Mouse (Mus musculus) adrenal gland, postnatal 10 days (tissue): ENCODE measurements around the gene Phlda1. TPM values are rescaled to one million over a fixed set of nuclear protein-coding genes. Genes with fewer than 3 reads are reported as not detected.
A peak's percentile ranks its signal among the peaks of the same experiment; 100 is the strongest.
"Not testable (repeated sequence)": the region's sequence is repeated elsewhere in the genome, so short reads cannot be mapped to it uniquely, and the experiment has no call there.

Experiments used
- DNase-seq: peaks from one replicate; pipeline ENCODE4 v3.0.0; 2021; ENCODE audit warnings: mixed read lengths
- long read RNA-seq, 2 experiments: library from polyadenylated mRNA; stranded (forward); transcript quantifications; one replicate each; pipeline ENCODE4 v2.0.0; 2021
- total RNA-seq, 2 experiments: library from RNA; stranded (reverse); gene quantifications; 2 replicates each; pipeline ENCODE4 v1.2.3; 2021

Phlda1 gene
- total RNA-seq = 10 to 100 TPM; 36.3 to 40.2 TPM
- long read RNA-seq, experiment 1, transcript Phlda1-201 (2 exons, 1,949 nt) = major isoform, 61 of 75 reads
- long read RNA-seq, experiment 1, partial matches to known transcripts = 0 of 75 reads
- long read RNA-seq, experiment 1, other reads (novel, unspliced or antisense) = 14 of 75 reads
- long read RNA-seq, experiment 2, transcript Phlda1-201 (2 exons, 1,949 nt) = major isoform, 58 of 65 reads
- long read RNA-seq, experiment 2, partial matches to known transcripts = 0 of 65 reads
- long read RNA-seq, experiment 2, other reads (novel, unspliced or antisense) = 7 of 65 reads

DNA sequence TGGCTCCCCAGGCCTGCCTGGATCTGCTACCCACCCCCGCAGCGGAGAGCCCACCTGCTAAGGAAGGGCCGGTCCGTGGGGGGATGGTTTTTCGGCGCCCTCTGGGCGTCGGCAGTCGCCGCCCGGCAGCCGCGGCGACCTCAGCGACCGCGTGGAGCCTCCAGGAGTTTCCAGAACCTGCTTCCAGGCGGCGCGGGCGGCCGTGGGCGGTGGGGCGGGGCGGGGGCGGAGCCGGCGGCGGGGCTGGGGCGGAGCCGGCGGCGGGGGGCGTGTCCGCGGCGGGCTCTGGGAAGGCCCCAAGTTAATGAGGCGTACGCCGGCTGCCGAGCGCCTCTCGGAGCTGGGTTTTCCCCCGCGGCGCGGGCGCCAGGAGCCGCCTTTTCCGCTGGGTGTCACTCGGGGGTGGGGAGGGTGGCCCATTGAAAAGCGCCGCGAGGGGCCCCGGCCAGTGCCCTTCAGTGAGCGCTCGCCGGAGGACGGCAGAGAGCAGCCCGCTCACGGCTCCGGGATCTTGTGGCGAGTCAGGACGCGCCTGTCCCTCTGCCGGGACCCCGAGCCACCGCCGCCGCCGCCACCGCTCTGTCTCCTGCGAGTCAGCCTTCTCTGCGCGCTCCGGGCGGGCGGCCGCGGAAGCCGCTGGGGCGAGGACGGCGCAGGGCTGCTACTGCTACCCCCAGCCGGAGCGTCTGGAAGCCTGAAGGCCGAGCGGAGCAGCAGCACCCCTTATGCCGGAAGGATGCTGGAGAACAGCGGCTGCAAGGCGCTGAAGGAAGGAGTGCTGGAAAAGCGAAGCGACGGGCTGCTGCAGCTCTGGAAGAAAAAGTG lies at the start of gene Phlda1:
Phlda1 (plus strand) TSS at position 186 of the 825 bp plus-strand sequence.
- DNase-seq = peak; percentile 98

DNA sequence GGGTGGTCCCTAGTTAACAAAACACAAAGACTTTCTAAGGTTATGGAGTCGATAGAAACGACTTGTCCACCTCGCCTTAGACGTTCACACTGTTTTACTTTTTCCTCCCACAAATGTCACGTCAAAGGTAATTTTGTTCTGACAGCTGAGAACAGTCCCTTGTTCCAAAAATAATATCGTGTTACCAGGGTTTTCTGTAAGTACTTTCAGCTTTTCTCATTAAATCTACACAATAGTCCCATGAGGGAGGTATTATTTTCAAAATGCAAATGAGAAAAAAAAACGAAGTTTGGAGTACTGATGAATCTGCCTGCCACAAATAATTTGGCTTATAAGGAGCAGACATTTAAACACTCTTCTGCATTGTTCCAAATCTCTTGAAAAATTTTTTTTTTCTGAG lies 48.0 kb upstream of the Phlda1 start:
- DNase-seq = no peak

DNA sequence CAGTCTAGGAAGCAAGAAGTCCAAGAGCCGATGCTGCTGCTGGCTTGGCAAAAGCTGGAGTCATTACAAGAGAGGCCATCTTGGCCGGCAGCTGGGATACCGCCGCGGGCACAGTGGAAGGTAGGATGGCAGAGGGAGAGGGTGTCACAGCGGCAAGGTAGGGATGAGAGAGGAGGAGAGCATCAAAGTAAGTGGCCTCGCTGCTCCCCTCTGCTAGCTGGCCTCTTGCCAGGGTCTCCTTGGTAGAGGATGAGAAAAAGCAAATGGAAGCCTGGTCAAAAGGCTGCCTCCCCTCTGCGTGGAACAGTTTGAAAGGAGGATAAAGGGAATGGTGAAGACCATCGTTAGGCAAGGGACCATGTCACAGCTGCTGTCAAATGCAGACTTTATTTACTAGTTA lies 47.0 kb upstream of the Phlda1 start:
- DNase-seq = no peak

DNA sequence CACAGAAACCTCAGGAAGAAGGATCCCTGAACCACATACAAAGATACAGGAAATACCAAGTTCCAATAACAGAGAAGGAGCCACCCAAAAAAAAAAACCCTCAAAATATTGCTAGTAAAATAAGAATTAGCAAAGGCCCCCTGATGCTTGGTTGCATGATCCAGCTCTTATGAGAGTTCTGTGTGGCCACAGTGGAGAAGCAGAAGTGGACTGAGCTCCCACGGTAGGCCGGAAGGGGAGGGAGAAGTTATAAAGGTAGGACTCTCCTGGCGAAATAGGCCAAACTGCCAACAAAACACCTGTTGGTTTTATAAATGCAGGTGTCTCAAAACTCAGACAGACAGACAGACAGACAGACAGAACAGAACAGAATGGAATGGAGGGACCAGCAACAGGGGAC lies 46.2 kb upstream of the Phlda1 start:
- DNase-seq = no peak

DNA sequence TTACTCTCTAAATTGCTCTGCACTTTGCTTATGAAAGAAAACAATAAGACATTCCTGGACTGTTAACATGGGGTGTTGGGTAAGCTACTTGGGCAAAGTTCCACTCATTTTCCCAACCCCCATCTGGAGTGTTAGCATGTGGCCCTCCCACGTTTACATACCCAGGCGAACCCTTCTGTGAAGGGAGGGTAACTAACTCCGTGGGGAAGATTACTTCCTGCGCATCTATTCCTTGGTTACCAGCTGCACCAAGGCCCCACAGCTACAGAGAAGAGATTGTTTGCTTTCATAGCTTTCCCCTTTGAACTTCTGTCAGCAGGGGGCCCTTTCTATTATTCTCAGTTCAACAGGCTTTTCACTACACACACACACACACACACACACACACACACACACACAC lies 45.7 kb upstream of the Phlda1 start:
- DNase-seq = no peak

DNA sequence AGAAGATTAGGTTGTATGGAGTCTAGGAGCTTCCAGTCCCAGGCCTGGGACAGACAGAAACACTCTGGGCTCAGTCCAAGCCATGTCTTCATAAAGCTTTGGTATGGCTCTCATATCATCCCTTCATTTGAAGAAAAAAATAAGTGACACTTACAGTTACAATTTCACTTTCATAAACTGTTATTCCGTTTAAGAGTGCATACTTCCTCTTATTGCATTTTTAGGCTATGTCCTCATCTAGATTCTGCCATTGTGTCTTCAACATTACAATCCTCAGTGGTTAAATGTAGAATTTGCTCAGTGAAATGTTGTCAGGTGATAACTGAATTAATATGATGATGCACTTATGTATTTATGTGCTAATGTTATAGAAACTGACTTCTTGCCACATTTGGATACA lies 41.3 kb upstream of the Phlda1 start:
- no peak for DNase-seq

DNA sequence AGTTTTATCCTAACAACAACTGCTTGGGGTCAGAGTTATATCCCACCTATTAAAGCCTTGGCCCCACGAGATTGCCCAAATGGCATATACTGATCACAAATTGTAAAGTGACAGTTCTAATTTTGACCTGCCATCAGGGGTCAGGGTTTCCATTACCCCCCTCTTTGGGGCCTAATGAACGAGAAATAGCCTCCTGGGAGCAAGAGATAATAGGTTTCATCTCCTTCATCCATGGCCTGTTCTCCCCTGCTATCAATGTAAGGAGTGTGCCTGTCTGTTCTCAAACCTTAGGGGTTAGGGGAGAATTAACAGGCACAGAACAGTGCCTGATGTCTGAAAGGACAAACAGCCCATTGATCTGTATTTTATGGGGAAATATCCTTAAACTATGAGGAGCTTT lies 40.7 kb upstream of the Phlda1 start:
- DNase-seq = no peak

DNA sequence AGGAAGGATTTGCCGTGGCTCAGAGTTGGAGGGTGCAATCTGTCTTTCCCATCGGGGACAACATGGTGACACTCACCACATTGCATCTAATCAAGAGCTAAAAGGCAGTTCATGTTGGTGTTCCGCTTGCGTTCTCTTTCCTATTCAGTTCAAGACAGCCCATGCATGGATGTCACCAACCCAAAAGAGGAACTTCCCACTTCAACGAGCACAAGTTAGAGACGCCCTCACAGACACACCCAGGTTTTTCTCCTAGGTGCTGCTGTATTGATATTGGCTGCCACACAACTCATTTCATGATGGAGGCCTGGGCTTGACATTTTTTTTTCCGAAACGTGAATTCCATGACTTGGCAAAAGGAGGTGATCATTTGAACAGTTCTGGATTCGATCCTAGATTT lies 34.9 kb upstream of the Phlda1 start:
- no peak for DNase-seq

DNA sequence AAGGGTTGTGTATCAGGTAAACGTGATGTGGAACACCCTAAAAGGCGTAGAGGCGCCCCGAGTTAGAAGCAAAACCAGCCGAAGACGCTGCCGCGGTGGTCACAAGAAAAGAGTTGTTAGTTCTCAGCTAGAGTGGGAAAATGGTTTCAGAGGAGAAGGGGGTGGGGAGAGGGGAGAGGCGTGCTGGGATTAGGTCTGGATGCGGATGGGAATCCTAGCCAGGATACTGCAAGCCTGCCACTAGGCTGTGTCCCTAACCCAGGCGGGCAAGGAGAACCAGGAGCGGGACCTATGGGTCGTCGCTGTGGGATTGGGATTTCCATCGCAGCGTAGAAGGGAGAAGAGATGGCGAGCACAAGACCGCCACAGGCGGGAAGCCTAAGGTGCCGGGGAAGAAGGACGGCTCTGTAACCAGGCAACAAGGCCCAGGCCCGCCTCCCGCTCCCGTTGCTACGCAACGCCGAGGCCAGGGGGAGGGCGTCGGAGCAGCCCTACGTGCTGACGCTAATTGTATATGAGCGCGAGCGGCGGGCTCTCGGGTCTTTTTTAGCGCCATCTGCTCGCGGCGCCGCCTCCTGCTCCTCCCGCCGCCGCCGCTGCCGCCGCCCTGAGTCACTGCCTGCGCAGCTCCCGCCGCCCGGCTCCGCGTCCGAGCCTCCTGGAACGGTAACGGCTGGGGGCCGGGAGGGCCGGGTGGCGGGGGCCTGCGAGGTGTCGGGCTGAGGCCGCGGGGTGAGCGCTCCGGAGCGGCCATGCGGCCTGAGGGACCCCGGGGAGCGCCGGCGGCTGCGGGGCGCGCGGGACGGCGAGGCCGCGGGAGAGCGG lies 33.2 kb upstream of the Phlda1 start, which contains the start of gene Nap1l1:
Nap1l1 (plus strand) TSS at position 538 of the 825 bp plus-strand sequence.
- peak; percentile 99 for DNase-seq

DNA sequence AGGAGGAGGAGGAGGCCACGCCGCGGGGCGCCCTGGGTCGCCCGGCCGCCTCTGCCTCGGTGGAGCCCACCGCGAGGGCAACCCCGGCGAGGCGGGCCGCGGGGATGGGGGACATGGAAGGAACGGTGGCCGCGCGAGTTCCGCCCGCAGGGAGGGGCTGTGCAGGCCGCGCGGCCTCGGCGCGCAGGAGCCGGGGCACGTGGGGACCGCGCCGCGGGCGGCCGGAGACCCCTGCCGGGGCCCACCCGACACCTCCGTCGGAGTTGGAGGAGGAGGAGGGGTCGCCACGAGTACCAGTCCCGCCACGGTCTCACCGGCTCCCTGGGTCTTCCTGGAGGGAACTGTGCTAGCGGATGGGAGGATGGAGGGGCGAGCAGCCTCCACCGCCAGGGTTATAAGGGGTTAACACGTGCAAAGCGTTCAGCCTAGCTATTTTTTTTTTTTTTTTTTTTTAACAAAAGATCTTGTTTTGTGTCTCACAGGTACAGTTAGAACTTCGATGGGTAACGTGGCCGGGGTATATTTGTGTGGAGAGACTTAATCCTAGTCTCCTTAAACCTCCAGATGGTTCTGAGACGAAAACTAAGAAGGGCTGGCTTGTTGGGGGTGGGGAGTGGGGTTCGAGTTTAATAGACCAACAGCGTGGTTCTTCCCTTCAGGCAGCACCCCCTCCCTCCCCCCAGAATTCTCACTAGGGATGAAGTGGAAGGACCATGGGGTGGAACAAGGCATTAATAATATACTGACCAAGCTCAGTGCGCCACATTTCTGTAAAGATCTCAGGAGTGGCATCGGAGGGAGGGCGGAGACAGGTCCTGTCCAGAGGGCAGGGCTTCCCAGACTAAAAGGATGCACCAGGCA lies 32.3 kb upstream of the Phlda1 start:
- peak; percentile 49 for DNase-seq

DNA sequence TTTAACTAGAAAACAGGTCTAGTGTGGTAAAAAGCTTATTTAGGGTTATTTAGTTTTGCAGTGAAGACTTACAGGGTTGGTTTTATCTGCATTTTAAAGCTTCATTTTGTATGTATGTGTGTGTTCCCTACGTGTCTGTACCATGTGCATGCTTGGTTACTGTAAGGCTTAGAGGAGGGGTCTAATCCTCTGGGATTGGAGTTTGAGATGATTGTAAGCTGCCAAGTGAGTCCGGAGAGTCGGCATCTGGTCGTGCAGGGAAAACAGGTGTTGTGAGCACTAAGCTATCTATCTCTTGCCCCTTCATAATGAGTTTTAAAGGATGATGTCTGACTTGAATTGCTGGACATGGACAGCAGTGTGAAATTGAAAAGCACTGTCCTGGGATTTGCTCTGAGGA lies 29.8 kb upstream of the Phlda1 start:
- no peak for DNase-seq

DNA sequence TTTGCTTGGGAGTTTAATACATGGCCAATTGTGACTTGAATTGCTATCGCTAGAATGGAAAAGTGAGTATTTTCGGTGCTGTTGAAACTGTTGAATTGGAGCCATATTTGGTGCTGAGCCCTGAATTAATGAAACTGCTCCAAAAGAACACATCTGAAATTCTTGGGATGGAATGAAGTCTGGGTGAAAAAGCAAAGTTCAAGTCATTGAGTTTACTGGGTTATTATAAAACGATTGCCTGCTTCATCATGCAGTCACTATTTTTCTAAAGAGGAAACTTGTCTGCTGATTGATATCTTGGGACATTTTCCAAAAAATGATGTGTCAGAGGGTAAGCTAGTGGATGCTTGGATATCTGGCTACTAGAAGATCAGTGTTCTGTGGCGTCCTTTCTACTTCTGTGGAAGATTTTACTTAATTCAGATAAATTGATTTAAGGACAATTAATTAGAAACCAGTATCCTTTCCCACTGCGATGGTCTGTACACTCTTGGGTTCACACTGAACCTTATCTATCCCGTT lies 29.0 kb upstream of the Phlda1 start:
- no peak for DNase-seq

DNA sequence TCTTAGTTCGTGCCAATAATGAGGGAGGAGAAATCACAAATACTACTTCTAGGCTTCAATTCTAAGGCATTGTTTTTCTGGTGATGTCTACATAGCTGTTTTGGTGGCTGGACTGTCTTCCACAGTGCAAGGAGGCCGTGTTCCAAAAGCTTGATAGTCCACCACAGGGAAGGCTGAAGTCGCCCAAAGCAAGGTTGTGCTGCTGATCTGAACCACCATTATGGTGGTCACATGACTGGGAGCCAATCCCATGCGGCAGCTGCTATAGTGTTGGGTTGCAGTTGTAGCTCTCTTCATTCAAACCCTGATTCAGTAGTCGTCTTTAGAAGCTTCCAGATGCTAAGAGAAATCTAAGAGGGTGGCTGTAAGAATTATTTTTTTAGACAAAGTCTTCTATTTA lies 26.5 kb upstream of the Phlda1 start:
- DNase-seq = no peak

DNA sequence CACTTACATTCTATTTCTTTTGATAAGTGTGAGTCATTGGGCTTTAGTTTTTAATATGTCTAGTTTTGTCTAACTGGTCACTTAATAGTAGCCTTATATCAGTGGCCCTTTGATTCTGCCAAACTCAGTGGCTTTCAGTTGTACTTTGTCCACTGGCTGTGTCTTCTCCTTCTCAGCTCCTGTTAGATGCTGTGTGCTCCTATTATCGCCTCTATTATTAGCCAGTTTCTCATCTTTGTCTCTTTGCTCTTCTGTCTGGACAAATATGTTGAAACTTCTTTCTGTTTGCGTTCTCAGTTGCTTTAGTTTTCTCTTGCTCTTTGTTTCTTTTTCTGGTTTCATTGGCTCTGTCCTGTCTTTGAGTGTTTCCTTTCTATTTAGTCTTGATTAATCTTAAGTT lies 23.4 kb upstream of the Phlda1 start:
- DNase-seq = no peak

DNA sequence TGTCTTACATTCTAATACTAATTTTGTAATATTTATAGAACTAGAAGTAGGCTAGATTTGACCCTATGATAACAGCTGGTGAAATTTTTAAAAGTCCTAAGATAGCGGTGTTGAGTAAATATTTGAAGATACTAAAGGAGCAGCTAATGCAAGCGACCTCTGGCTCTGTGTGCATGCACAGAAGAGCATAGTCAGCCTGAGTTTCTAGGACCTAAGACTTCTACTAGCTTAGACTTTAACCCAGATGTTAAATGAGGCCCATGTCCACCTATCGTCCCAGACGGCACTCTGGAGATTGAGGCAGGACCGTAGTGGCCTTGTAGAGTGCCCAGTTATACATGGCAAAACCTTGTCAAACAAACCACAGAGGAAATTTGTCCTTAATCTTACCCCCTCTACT lies 22.0 kb upstream of the Phlda1 start:
- no peak for DNase-seq

DNA sequence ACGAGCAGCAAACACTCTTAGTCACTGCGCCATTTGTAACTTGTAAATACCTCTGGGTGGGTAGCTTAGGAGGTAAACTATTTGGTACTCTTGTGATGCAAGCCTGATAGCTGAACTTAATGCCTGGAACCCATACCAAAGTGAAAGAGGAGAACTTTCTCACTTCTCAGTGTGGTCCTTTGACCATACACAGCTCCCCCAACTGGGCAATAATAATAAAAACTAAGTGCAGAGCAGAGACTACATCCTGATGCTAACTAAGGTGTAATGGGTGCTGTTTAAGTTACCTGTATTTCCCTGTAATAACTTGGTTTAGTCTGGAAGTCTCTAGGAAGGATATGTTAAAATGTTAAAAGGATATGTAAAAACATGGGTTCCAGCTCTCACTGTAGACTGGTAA lies 17.3 kb upstream of the Phlda1 start:
- no peak for DNase-seq

DNA sequence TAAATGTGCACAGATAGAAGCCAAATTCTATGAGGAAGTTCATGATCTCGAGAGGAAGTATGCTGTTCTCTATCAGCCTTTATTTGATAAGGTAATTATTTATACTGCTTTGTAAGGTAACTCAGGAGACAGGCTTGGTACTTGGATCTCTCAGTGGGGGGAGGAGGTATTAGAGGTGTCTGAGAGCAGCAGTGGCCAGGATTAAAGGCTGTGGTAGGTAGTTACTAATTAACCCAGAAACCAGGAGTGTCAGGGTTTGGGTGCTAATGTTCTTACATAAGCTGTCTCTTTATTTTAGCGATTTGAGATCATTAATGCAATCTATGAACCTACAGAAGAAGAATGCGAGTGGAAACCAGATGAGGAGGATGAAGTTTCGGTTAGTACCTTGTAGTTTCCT lies 16.0 kb upstream of the Phlda1 start:
- not testable (repeated sequence) for DNase-seq

DNA sequence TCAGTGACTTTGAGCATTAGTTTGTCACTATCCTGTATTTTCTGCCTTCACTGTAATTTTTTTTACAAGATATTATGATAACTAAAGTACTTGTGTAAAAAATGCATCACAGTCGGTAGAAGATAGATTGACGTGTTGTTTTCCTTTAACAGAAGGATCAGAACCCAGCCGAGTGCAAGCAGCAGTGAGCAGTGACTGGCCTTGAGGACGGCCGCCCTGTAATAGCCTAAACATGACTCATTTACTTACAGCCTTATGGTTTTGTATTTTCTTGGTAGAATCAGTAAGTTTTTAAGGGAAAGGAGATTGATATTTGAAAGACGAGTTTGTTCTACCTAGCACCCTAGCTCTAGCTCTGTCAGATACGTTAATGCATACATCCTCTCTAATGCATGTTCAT lies 10.2 kb upstream of the Phlda1 start:
- DNase-seq = peak; percentile 27

DNA sequence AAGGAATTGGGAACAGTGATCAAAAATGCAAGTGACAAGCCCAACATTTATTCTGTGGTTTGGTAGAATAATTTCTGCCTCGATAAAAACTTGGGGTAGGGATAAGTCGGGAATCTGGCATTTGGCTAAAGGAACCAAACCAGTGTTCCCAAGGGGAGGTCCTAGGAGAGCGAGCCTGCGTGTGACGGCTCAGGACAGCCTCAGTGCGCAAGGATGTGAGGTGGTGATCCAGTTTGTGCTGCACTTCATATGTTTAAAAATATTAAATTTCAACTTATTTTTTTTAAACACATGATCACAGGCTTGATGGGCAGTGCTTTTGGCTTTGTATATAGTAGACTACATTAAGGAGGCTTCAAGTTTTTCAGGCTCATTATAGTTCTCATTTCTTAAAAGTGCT lies 6.2 kb upstream of the Phlda1 start:
- DNase-seq = no peak

DNA sequence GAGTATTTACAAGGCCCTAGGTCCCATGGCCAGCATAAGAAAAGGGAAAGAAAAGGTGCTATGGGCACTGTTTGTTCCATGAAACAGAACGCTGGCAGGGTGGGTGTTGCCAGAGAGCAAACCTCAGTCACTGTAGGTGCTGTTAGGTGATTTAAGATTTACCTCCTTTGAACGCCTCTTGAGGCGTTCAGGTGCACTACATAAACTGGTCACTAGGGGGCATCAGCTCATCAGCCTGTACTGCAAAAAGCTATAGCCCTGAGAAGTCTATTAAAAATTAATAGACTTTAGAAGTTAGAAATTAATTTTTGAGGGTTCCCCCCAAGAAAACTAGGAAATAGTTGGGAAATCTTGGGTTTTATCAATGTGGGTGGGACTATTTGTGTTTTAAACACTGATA lies 3.0 kb upstream of the Phlda1 start:
- peak; percentile 89 for DNase-seq

DNA sequence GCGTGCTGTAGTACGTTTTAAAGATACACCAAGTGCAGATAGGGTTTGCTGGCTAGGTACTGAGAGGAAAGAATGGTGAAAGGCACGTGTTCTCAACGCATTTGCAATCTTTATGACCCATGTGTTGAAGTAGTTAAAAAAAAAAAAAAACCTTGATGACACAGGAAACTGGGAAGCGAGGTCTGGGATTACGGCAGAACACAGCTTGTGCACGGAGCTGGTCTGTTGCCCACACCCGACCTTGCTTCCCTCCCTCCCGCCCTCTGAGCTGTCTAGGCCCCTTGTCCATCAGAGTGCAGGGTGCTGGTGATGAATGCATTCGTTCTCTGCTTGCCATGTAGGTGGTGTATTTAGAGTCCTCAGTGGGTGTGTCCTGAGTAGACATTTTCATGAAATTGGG lies 2.4 kb upstream of the Phlda1 start:
- peak; percentile 41 for DNase-seq

DNA sequence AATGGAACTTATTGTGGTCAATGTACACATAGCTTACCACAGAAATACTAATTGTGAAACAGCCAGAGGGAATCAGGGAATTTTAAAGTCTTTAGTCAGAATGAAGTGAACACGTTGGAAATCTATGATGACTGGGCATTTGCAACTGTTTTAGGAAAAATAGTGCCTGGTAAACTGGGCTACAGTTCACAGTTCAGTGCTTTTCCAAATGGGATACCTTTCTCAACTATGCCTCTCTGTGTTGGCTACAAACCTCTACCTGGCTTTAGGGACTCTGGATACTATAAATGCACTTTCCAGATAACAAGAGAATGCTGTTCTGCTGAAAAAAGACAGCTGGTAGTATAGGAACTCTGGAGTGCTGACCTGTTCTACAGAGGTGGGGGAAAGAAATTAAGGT lies 1.5 kb upstream of the Phlda1 start:
- DNase-seq = no peak
